Comparison of ENCODE assay signal across 25 mouse cellular contexts in genomic region chr1:120762498-120762897, GRCm38 (mm10).
DNase-seq lines count a peak whose midpoint lies in the region; ATAC-seq lines count a peak whose summit lies in the region.
"Had no signal": no experiment of that assay in that cellular context is flagged by ENCODE, and none has a peak within 500 bp of the region (broad histone marks: within the 10 kb centered on the region; RNA-seq: fewer than 3 reads in every experiment).

No protein-coding gene starts in this region.

- H3K9me3 ChIP-seq in heart, embryonic 11.5 days (replicated peaks; ENCODE audit: control insufficient read depth, low read length): no peaks in the 10 kb centered on the region
- H3K9me3 ChIP-seq: embryonic facial prominence, embryonic 10.5 days; embryonic facial prominence, embryonic 13.5 days; forebrain, embryonic 12.5 days; forebrain, embryonic 15.5 days had no signal

- peak; percentile 52 for DNase-seq in gastrocnemius, adult 18-20 months (ENCODE audit: low spot score)
- DNase-seq in gastrocnemius, postnatal 14 days: no peak
- peak; percentile 91 for DNase-seq in heart, adult 11 months
- no peak for DNase-seq in heart, postnatal 14 days
- peak; percentile 36 for DNase-seq in heart, adult 8-10 months (ENCODE audit: low spot score)
- DNase-seq in left cerebral cortex, adult 18-20 months (ENCODE audit: low spot score in 2 of 2): no peak
- DNase-seq: adrenal gland, adult 8-10 months; adrenal gland, postnatal 25 days; cerebellum, adult 11-12 months; cerebellum, adult 8-10 months; cerebellum, postnatal 10 days; cerebellum, postnatal 36 days; embryo, embryonic 11 days; kidney, adult 2 months had no signal

- H3K4me3 ChIP-seq in heart, embryonic 11.5 days (ENCODE audit: low read depth, low read length): no peak overlapping the region
- H3K4me3 ChIP-seq: embryonic facial prominence, embryonic 10.5 days; embryonic facial prominence, embryonic 13.5 days; erythroblast, embryonic 14.5 days; forebrain, embryonic 12.5 days; forebrain, embryonic 15.5 days had no signal

- peaks cover 14% of the 10 kb centered on the region for H3K4me1 ChIP-seq in heart, embryonic 11.5 days (ENCODE audit: control insufficient read depth, insufficient read depth, low read length)
- H3K4me1 ChIP-seq: forebrain, embryonic 12.5 days; forebrain, embryonic 15.5 days had no signal

- ATAC-seq in heart, embryonic 11.5 days (replicated peaks; ENCODE audit: insufficient number of reproducible peaks, low FRiP score, low TSS enrichment): no peak
- ATAC-seq: activated CD4-positive, CD25-positive, alpha-beta regulatory T cell, adult 4 months; forebrain, embryonic 15.5 days; hindbrain, postnatal 0 days; inflammation-experienced regulatory T-cells, adult 6 months; intestine, embryonic 16.5 days had no signal

- H3K27me3 ChIP-seq in heart, embryonic 11.5 days (ENCODE audit: control insufficient read depth, insufficient read depth, low read length): no peaks in the 10 kb centered on the region
- H3K27me3 ChIP-seq: embryonic facial prominence, embryonic 13.5 days; forebrain, embryonic 12.5 days; forebrain, embryonic 15.5 days had no signal

- no peak overlapping the region for H3K27ac ChIP-seq in heart, embryonic 11.5 days (ENCODE audit: low read depth, low read length)
- H3K27ac ChIP-seq: embryonic facial prominence, embryonic 10.5 days; embryonic facial prominence, embryonic 13.5 days; forebrain, embryonic 12.5 days; forebrain, embryonic 15.5 days; hindbrain, embryonic 14.5 days; hindbrain, postnatal 0 days had no signal

- WGBS in heart, embryonic 11.5 days (ENCODE audit: insufficient replicate concordance): 71% methylated on average over 2 of the region's 2 CpGs

- H3K9ac ChIP-seq in heart, embryonic 11.5 days (ENCODE audit: low read depth, low read length): no peak overlapping the region
- H3K9ac ChIP-seq: embryonic facial prominence, embryonic 13.5 days; forebrain, embryonic 12.5 days; forebrain, embryonic 15.5 days; hindbrain, embryonic 14.5 days had no signal

- no peak overlapping the region for H3K4me2 ChIP-seq in heart, embryonic 11.5 days
- H3K4me2 ChIP-seq: embryonic facial prominence, embryonic 13.5 days; forebrain, embryonic 12.5 days; forebrain, embryonic 15.5 days; hindbrain, embryonic 14.5 days had no signal

- intact Hi-C loops in gastrocnemius, postnatal 14 days (cut with DNase I; ENCODE audit: low total_unique reads): no loop called here
- intact Hi-C loops in heart, postnatal 14 days (cut with DNase I): no loop called here

- H3K36me3 ChIP-seq in heart, embryonic 11.5 days (ENCODE audit: control insufficient read depth, insufficient read depth, low read length): no peaks in the 10 kb centered on the region
- H3K36me3 ChIP-seq: embryonic facial prominence, embryonic 10.5 days; embryonic facial prominence, embryonic 13.5 days; forebrain, embryonic 12.5 days; forebrain, embryonic 15.5 days had no signal

Comparison
In these comparisons a context has a peak if more than half of its experiments do, and no peak if none do; other contexts are left out.
1. DNase-seq: peak in gastrocnemius, adult 18-20 months (single experiment), heart, adult 11 months (single experiment) and heart, adult 8-10 months (single experiment); none in gastrocnemius, postnatal 14 days (single experiment), heart, postnatal 14 days (0 of 2) and left cerebral cortex, adult 18-20 months (0 of 2).